Mouse (Mus musculus) MEL (cell line): ENCODE measurements around the gene Fam81a.

Experiments used
- CTCF ChIP-seq, 3 experiments: IDR thresholded peaks in 2 of 3; conservative IDR thresholded peaks in 1 of 3; 2 replicates each; pipeline ENCODE4 v1.5.1; 2011 to 2012; ENCODE audit warnings: low read length in 3 of 3, low read depth in 2 of 3, mild to moderate bottlenecking in 2 of 3, improper control_type of control experiment in 1 of 3, inconsistent platforms in 1 of 3, mixed read lengths in 1 of 3, moderate library complexity in 1 of 3; ENCODE audit not compliant: control insufficient read depth in 1 of 3, insufficient read depth in 1 of 3, poor library complexity in 1 of 3, severe bottlenecking in 1 of 3
- ELF1 ChIP-seq: IDR thresholded peaks from 2 replicates; pipeline ENCODE4 v1.6.1; 2014; ENCODE audit warnings: low read depth, mild to moderate bottlenecking, inconsistent platforms, low read length, improper control_type of control experiment, moderate library complexity
- MYC ChIP-seq: IDR thresholded peaks from 2 replicates; pipeline ENCODE4 v1.6.1; 2011; ENCODE audit warnings: low read depth, mild to moderate bottlenecking, low read length, improper control_type of control experiment, moderate library complexity
- POLR2A ChIP-seq, 2 experiments: IDR thresholded peaks; 2 replicates each; pipeline ENCODE4 v1.6.1; 2011 to 2012; ENCODE audit warnings: low read length in 2 of 2, mild to moderate bottlenecking in 2 of 2, control low read depth in 1 of 2, improper control_type of control experiment in 1 of 2, low read depth in 1 of 2, moderate library complexity in 1 of 2; ENCODE audit not compliant: control insufficient read depth in 1 of 2, insufficient read depth in 1 of 2, poor library complexity in 1 of 2

DNA sequence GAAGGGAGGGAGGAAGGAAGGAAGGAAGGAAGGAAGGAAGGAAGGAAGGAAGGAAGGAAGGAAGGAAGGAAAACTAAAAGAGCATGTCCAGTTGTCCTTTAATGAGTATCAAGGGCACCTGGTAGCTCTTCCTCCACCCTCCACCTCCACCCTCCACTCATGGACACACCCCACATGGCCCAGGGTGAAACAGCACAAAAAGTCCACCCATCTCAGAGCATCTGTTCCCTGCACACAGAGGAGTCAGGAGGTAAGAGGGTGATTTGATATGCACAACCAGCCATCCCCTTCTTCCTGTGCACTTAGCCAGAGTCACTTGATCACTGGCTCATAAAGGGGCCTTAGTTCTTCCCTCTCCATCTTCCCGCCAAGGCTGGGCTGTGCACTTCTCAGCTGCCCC is 99.4 kb downstream of the Fam81a start:
- TF ChIP-seq CTCF (IDR thresholded peaks at IDR 0.05 in 2 of 3, conservative IDR thresholded peaks at IDR 0.05 in 1 of 3; ENCODE audit: control insufficient read depth in 1 of 3, insufficient read depth in 1 of 3, low read depth in 2 of 3, low read length in 3 of 3, poor library complexity in 1 of 3, severe bottlenecking in 1 of 3) (no peak), ELF1 (no peak), POLR2A (IDR thresholded peaks at IDR 0.05; ENCODE audit: control insufficient read depth in 1 of 2, insufficient read depth in 1 of 2, low read depth in 1 of 2, low read length in 2 of 2, poor library complexity in 1 of 2) (no peak), MYC (no peak)
